Mouse (Mus musculus): ENCODE results near the gene Dnajc10. TPM values are rescaled to one million over a fixed set of nuclear protein-coding genes. Genes with fewer than 3 reads are reported as not detected.

The Dnajc10 gene
- polyA plus RNA-seq (2012; rRNA removed) = 41.3 and 42.9 TPM in 2 replicates

GRCm38 (mm10) chr2:80315242-80316161 is at the start of gene Dnajc10:
Dnajc10 (plus strand) TSS chr2:80315466.
- peak within 1 kb of the TSS; percentile 97 for H3K27ac ChIP-seq (ENCODE audit: insufficient read depth, low read length)
- peaks cover 1% of the 10 kb centered on the region; the same call in 1 of the 2 replicates for H3K4me1 ChIP-seq (ENCODE audit: control insufficient read depth, insufficient read depth, low read length)
- TF ChIP-seq CTCF (IDR thresholded peaks at IDR 0.05; ENCODE audit: extremely low read depth, insufficient read depth, low read length) (no peak), POLR2A (IDR thresholded peaks at IDR 0.05; ENCODE audit: extremely low read depth, insufficient read depth, low read length) (peak; percentile 63; the same call in 1 of the 2 replicates)
- peak within 1 kb of the TSS; percentile 75 for H3K4me3 ChIP-seq (ENCODE audit: insufficient read depth, low read length)

DNA sequence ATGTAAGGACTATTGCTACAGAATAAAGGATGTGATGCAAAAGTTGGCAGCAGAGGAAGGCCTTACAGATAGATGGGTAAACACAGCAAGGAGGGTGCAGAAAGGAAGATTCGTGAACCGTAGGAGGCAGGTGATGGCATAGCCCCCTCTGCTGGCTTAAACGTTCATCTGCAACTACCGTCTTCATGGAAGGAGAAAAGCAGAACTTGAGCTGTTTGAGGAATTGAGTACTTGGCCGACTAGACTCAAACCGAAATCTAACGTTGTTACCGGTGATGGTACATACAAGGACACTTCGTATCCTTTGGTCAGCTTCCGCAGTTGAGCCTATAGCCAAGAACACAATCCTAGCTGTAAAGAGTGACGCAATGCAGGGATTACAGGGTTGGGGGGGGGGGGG is 48.4 kb upstream of the Dnajc10 start:
- H3K27ac ChIP-seq (ENCODE audit: insufficient read depth, low read length) = no peak overlapping the region
- TF ChIP-seq CTCF (IDR thresholded peaks at IDR 0.05; ENCODE audit: extremely low read depth, insufficient read depth, low read length) = peak; percentile 94
- no peak for TF ChIP-seq POLR2A (IDR thresholded peaks at IDR 0.05; ENCODE audit: extremely low read depth, insufficient read depth, low read length)
- H3K4me1 ChIP-seq (ENCODE audit: control insufficient read depth, insufficient read depth, low read length) = no peaks in the 10 kb centered on the region
- no peak overlapping the region; the same call in 1 of the 2 replicates for H3K4me3 ChIP-seq (ENCODE audit: insufficient read depth, low read length)

GRCm38 (mm10) chr2:80268053-80268452 is 47.2 kb upstream of the Dnajc10 start:
- H3K4me3 ChIP-seq (ENCODE audit: insufficient read depth, low read length) = no peak overlapping the region
- no peaks in the 10 kb centered on the region for H3K4me1 ChIP-seq (ENCODE audit: control insufficient read depth, insufficient read depth, low read length)
- TF ChIP-seq POLR2A (IDR thresholded peaks at IDR 0.05; ENCODE audit: extremely low read depth, insufficient read depth, low read length) (no peak), CTCF (IDR thresholded peaks at IDR 0.05; ENCODE audit: extremely low read depth, insufficient read depth, low read length) (no peak)
- no peak overlapping the region for H3K27ac ChIP-seq (ENCODE audit: insufficient read depth, low read length)

GRCm38 (mm10) chr2:80271431-80271830 is 43.8 kb upstream of the Dnajc10 start:
- Histone ChIP-seq H3K27ac (ENCODE audit: insufficient read depth, low read length) (no peak overlapping the region), H3K4me1 (ENCODE audit: control insufficient read depth, insufficient read depth, low read length) (no peaks in the 10 kb centered on the region), H3K4me3 (ENCODE audit: insufficient read depth, low read length) (no peak overlapping the region)
- TF ChIP-seq POLR2A (IDR thresholded peaks at IDR 0.05; ENCODE audit: extremely low read depth, insufficient read depth, low read length) (no peak), CTCF (IDR thresholded peaks at IDR 0.05; ENCODE audit: extremely low read depth, insufficient read depth, low read length) (no peak)

- H3K4me3 ChIP-seq (ENCODE audit: insufficient read depth, low read length) = no peak overlapping the region
- no peak overlapping the region for H3K27ac ChIP-seq (ENCODE audit: insufficient read depth, low read length)
- TF ChIP-seq CTCF (IDR thresholded peaks at IDR 0.05; ENCODE audit: extremely low read depth, insufficient read depth, low read length) (no peak), POLR2A (IDR thresholded peaks at IDR 0.05; ENCODE audit: extremely low read depth, insufficient read depth, low read length) (no peak)
- no peaks in the 10 kb centered on the region for H3K4me1 ChIP-seq (ENCODE audit: control insufficient read depth, insufficient read depth, low read length)
Observed at GRCm38 (mm10) chr2:80273038-80273437, 42.2 kb upstream of the Dnajc10 start.

GRCm38 (mm10) chr2:80273763-80274162 is 41.5 kb upstream of the Dnajc10 start:
- Histone ChIP-seq H3K4me1 (ENCODE audit: control insufficient read depth, insufficient read depth, low read length) (no peaks in the 10 kb centered on the region), H3K4me3 (ENCODE audit: insufficient read depth, low read length) (no peak overlapping the region), H3K27ac (ENCODE audit: insufficient read depth, low read length) (no peak overlapping the region)
- no peak for TF ChIP-seq CTCF (IDR thresholded peaks at IDR 0.05; ENCODE audit: extremely low read depth, insufficient read depth, low read length)
- TF ChIP-seq POLR2A (IDR thresholded peaks at IDR 0.05; ENCODE audit: extremely low read depth, insufficient read depth, low read length) = no peak

DNA sequence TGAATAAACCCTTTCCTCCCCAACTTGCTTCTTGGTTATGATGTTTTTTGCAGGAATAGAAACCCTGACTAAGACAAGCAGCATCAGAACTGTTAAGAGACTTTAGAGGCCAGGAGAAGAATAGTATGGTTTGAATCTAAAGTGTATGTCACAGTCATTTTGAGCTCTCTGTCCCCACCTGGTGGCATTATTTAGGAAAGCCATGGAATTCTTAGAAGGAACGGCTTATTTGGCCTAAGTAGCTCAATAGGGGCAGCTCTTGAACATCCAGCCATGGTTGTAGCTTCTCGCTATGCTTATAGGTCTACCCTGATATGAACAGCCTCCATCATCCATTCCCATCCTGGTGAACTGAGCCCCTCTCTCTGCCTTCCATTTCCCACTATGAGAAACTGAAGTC is 40.1 kb upstream of the Dnajc10 start:
- no peak overlapping the region for H3K27ac ChIP-seq (ENCODE audit: insufficient read depth, low read length)
- H3K4me3 ChIP-seq (ENCODE audit: insufficient read depth, low read length) = no peak overlapping the region
- no peaks in the 10 kb centered on the region for H3K4me1 ChIP-seq (ENCODE audit: control insufficient read depth, insufficient read depth, low read length)
- TF ChIP-seq CTCF (IDR thresholded peaks at IDR 0.05; ENCODE audit: extremely low read depth, insufficient read depth, low read length) (peak; percentile 38), POLR2A (IDR thresholded peaks at IDR 0.05; ENCODE audit: extremely low read depth, insufficient read depth, low read length) (no peak)

- no peak for TF ChIP-seq POLR2A (IDR thresholded peaks at IDR 0.05; ENCODE audit: extremely low read depth, insufficient read depth, low read length)
- no peak for TF ChIP-seq CTCF (IDR thresholded peaks at IDR 0.05; ENCODE audit: extremely low read depth, insufficient read depth, low read length)
- no peak overlapping the region for H3K4me3 ChIP-seq (ENCODE audit: insufficient read depth, low read length)
- no peaks in the 10 kb centered on the region for H3K4me1 ChIP-seq (ENCODE audit: control insufficient read depth, insufficient read depth, low read length)
- no peak overlapping the region for H3K27ac ChIP-seq (ENCODE audit: insufficient read depth, low read length)
Observed at GRCm38 (mm10) chr2:80282214-80282613, 33.1 kb upstream of the Dnajc10 start.

- TF ChIP-seq POLR2A (IDR thresholded peaks at IDR 0.05; ENCODE audit: extremely low read depth, insufficient read depth, low read length) (no peak), CTCF (IDR thresholded peaks at IDR 0.05; ENCODE audit: extremely low read depth, insufficient read depth, low read length) (no peak)
- H3K4me1 ChIP-seq (ENCODE audit: control insufficient read depth, insufficient read depth, low read length) = no peaks in the 10 kb centered on the region
- no peak overlapping the region for H3K4me3 ChIP-seq (ENCODE audit: insufficient read depth, low read length)
- no peak overlapping the region for H3K27ac ChIP-seq (ENCODE audit: insufficient read depth, low read length)
Observed at GRCm38 (mm10) chr2:80286397-80286796, 28.9 kb upstream of the Dnajc10 start.

- TF ChIP-seq CTCF (IDR thresholded peaks at IDR 0.05; ENCODE audit: extremely low read depth, insufficient read depth, low read length) = no peak
- TF ChIP-seq POLR2A (IDR thresholded peaks at IDR 0.05; ENCODE audit: extremely low read depth, insufficient read depth, low read length) = no peak
- no peak within 1 kb of the TSS for H3K27ac ChIP-seq (ENCODE audit: insufficient read depth, low read length)
- no peaks in the 10 kb centered on the region for H3K4me1 ChIP-seq (ENCODE audit: control insufficient read depth, insufficient read depth, low read length)
- H3K4me3 ChIP-seq (ENCODE audit: insufficient read depth, low read length) = no peak within 1 kb of the TSS
Observed at GRCm38 (mm10) chr2:80292172-80292571, 23.1 kb upstream of the Dnajc10 start, which contains the start of gene Prdx6b. Prdx6b (plus strand) TSS chr2:80292472.

All from cortical plate, adult 2 months (tissue).